Mouse (Mus musculus) ES-Bruce4 (cell line): ENCODE data around the gene Nin. TPM values are rescaled to one million over a fixed set of nuclear protein-coding genes. Genes with fewer than 3 reads are reported as not detected.

Source experiments
- H3K27ac ChIP-seq: 2 replicates; pipeline ENCODE4 v1.5.1; 2012; ENCODE audit warnings: low read length, inconsistent platforms; ENCODE audit not compliant: insufficient read depth
- H3K27me3 ChIP-seq: 2 replicates; pipeline ENCODE4 v1.6.1; 2012; ENCODE audit warnings: mild to moderate bottlenecking, low read length, inconsistent platforms; ENCODE audit not compliant: control insufficient read depth, poor library complexity, insufficient read depth, severe bottlenecking
- H3K36me3 ChIP-seq: 2 replicates; pipeline ENCODE4 v1.6.1; 2012; ENCODE audit warnings: inconsistent platforms, mild to moderate bottlenecking, low read length, moderate library complexity; ENCODE audit not compliant: control insufficient read depth, poor library complexity, insufficient read depth, severe bottlenecking
- H3K4me1 ChIP-seq: one replicate; pipeline ENCODE4 v1.8.1; 2011; ENCODE audit warnings: low read length; ENCODE audit not compliant: control insufficient read depth, insufficient read depth
- H3K4me3 ChIP-seq: 2 replicates; pipeline ENCODE4 v1.5.1; 2011; ENCODE audit warnings: low read depth, mild to moderate bottlenecking, low read length
- H3K9ac ChIP-seq: 2 replicates; pipeline ENCODE4 v1.6.1; 2012; ENCODE audit warnings: low read depth, mild to moderate bottlenecking, inconsistent platforms; ENCODE audit not compliant: poor library complexity, severe bottlenecking
- H3K9me3 ChIP-seq: replicated peaks from 2 replicates; pipeline ENCODE4 v1.6.1; 2012; ENCODE audit warnings: mild to moderate bottlenecking, low read length, inconsistent platforms; ENCODE audit not compliant: control insufficient read depth, poor library complexity, insufficient read depth, severe bottlenecking
- CTCF ChIP-seq: IDR thresholded peaks from one replicate; pipeline ENCODE4 v1.8.1; 2011; ENCODE audit warnings: low read depth, low read length
- EP300 ChIP-seq: IDR thresholded peaks from 2 replicates; pipeline ENCODE4 v1.6.1; 2011; ENCODE audit warnings: low read depth, low read length; ENCODE audit not compliant: insufficient read depth
- POLR2A ChIP-seq: IDR thresholded peaks from one replicate; pipeline ENCODE4 v1.8.1; 2011; ENCODE audit warnings: low read length; ENCODE audit not compliant: insufficient read depth
- polyA plus RNA-seq: library from polyadenylated mRNA; stranded (reverse); fragments of >200 nt; gene quantifications from 2 replicates; pipeline ENCODE4 v1.2.4, GENCODE M21; 2011; ENCODE audit warnings: low read depth; ENCODE audit not compliant: missing spikeins, insufficient read depth, insufficient read length

Nin gene
- polyA plus RNA-seq, 1 experiment, result 7.3 TPM

GRCm38 (mm10) chr12:70111367-70112089 lies 2.0 kb downstream of the Nin start:
- H3K27me3 ChIP-seq, result 0 out of 2 replicates have a peak, but pooled peaks cover 2% of the 10 kb centered on the region

GRCm38 (mm10) chr12:70111117-70111366 lies 2.5 kb downstream of the Nin start:
- H3K27ac ChIP-seq, result no peak overlapping the region
- TF ChIP-seq POLR2A (no peak), EP300 (no peak), CTCF (no peak)
- peak overlapping the region; percentile 63 for H3K4me3 ChIP-seq
- no peaks in the 10 kb centered on the region for H3K9me3 ChIP-seq
- 0 out of 2 replicates have a peak, but pooled peaks cover 2% of the 10 kb centered on the region for H3K27me3 ChIP-seq
- no peaks in the 10 kb centered on the region for H3K36me3 ChIP-seq
- H3K9ac ChIP-seq, result peak overlapping the region; percentile 81
- H3K4me1 ChIP-seq, result no peaks in the 10 kb centered on the region

More at GRCm38 (mm10) chr12:70111367-70112089, 2.0 kb downstream of the Nin start:
- H3K9me3 ChIP-seq, result no peaks in the 10 kb centered on the region
- peak overlapping the region; percentile 63 for H3K4me3 ChIP-seq
- H3K27ac ChIP-seq, result no peak overlapping the region
- no peaks in the 10 kb centered on the region for H3K4me1 ChIP-seq
- H3K9ac ChIP-seq, result peak overlapping the region; percentile 81
- TF ChIP-seq POLR2A (no peak), CTCF (no peak), EP300 (no peak)
- no peaks in the 10 kb centered on the region for H3K36me3 ChIP-seq

GRCm38 (mm10) chr12:70110375-70111116 lies 3.0 kb downstream of the Nin start:
- Histone ChIP-seq H3K27me3 (0 out of 2 replicates have a peak, but pooled peaks cover 2% of the 10 kb centered on the region), H3K9ac (peak overlapping the region; percentile 81), H3K9me3 (no peaks in the 10 kb centered on the region), H3K36me3 (no peaks in the 10 kb centered on the region), H3K4me1 (no peaks in the 10 kb centered on the region), H3K4me3 (peak overlapping the region; percentile 63), H3K27ac (no peak overlapping the region)
- TF ChIP-seq EP300 (no peak), CTCF (no peak), POLR2A (no peak)

GRCm38 (mm10) chr12:70109921-70110320 lies 3.6 kb downstream of the Nin start:
- no peaks in the 10 kb centered on the region for H3K4me1 ChIP-seq
- H3K9ac ChIP-seq, result no peak overlapping the region
- 0 out of 2 replicates have a peak, but pooled peaks cover 2% of the 10 kb centered on the region for H3K27me3 ChIP-seq
- no peak overlapping the region for H3K27ac ChIP-seq
- TF ChIP-seq CTCF (no peak), EP300 (no peak), POLR2A (no peak)
- no peak overlapping the region for H3K4me3 ChIP-seq
- no peaks in the 10 kb centered on the region for H3K36me3 ChIP-seq
- no peaks in the 10 kb centered on the region for H3K9me3 ChIP-seq

GRCm38 (mm10) chr12:70108104-70108503 lies 5.4 kb downstream of the Nin start:
- H3K4me3 ChIP-seq, result no peak overlapping the region
- TF ChIP-seq EP300, result no peak
- TF ChIP-seq CTCF, result no peak
- no peaks in the 10 kb centered on the region for H3K4me1 ChIP-seq
- no peak overlapping the region for H3K9ac ChIP-seq
- no peak overlapping the region for H3K27ac ChIP-seq
- H3K27me3 ChIP-seq, result 0 out of 2 replicates have a peak, but pooled peaks cover 2% of the 10 kb centered on the region
- no peaks in the 10 kb centered on the region for H3K36me3 ChIP-seq
- H3K9me3 ChIP-seq, result no peaks in the 10 kb centered on the region

GRCm38 (mm10) chr12:70106508-70106907 lies 7.0 kb downstream of the Nin start:
- Histone ChIP-seq H3K4me1 (no peaks in the 10 kb centered on the region), H3K27ac (no peak overlapping the region), H3K9me3 (no peaks in the 10 kb centered on the region), H3K27me3 (no peaks in the 10 kb centered on the region), H3K36me3 (no peaks in the 10 kb centered on the region), H3K4me3 (no peak overlapping the region), H3K9ac (no peak overlapping the region)
- TF ChIP-seq POLR2A, result no peak
